Mouse (Mus musculus): ENCODE results near the gene Ccdc15. TPM values are rescaled to one million over a fixed set of nuclear protein-coding genes. Genes with fewer than 3 reads are reported as not detected.
A peak's percentile ranks its signal among the peaks of the same experiment; 100 is the strongest.

Gene Ccdc15
- total and polyA plus RNA-seq, 2 experiments from 2014 or later = 0.99 to 2.5 TPM

DNA sequence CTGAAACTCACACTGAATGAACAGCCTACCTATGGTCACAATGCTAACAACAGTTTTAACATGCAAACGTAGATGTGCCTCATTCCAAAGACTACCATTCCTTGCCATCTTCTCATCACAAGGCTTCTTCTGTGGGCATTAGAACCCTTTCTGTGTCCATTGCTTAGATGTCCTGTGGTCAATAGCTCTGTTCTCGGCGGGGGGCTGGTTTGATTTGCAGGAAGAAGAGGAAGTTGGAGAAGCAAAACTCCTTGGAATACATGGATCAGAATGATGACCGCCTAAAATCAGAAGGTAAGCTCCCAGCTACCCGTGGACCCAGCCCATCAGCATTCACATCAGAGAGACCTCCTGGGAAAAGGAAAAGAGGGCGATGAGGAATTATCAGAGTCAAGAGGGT lies 34.9 kb upstream of the Ccdc15 start:
- no peak overlapping the region for H3K27ac ChIP-seq (ENCODE audit: low read depth)
- H3K36me3 ChIP-seq (replicated peaks; ENCODE audit: control insufficient read depth, insufficient read depth, low read length) = no peaks in the 10 kb centered on the region
- ATAC-seq (ENCODE audit: insufficient read depth, low read depth) = no peak
- H3K4me2 ChIP-seq (ENCODE audit: low read depth, low read length) = no peak overlapping the region
- no peak overlapping the region for H3K4me3 ChIP-seq (ENCODE audit: low read depth, low read length)
- H3K4me1 ChIP-seq (ENCODE audit: control insufficient read depth, insufficient read depth) = no peaks in the 10 kb centered on the region
- peaks cover 25% of the 10 kb centered on the region for H3K27me3 ChIP-seq (ENCODE audit: control insufficient read depth, insufficient read depth, low read length)
- H3K9me3 ChIP-seq (replicated peaks; ENCODE audit: control insufficient read depth, low read length) = no peaks in the 10 kb centered on the region
- 86% methylated on average over 6 of the region's 6 CpGs for WGBS
- no peak overlapping the region for H3K9ac ChIP-seq (replicated peaks; ENCODE audit: low read depth, low read length)
- TF ChIP-seq EP300 (IDR thresholded peaks at IDR 0.05; ENCODE audit: low read depth) = no peak
- no peak for DNase-seq (ENCODE audit: low spot score)

DNA sequence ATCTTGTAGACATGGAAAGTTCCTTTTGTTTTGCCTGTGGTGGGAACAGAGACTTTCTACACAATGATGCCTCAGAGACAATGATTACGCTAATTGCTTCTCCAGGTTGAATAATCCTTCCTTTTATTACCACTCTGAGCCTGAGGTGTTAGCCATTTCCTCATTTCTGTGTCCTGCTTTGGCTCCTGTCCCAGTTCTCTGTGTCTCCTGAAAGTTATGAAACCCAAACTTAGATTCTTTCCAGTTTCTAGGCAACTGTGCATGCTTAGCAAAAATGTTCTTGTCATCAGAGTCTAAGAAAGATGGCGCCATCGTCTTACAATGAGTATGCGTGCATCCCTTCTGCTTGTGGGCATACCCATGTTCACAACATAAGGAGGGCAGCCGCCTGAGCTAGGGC lies 27.5 kb upstream of the Ccdc15 start:
- TF ChIP-seq EP300 (IDR thresholded peaks at IDR 0.05; ENCODE audit: low read depth) (no peak), CTCF (IDR thresholded peaks at IDR 0.05; ENCODE audit: low read depth) (no peak)
- Histone ChIP-seq H3K4me3 (ENCODE audit: low read depth, low read length) (no peak overlapping the region), H3K9ac (replicated peaks; ENCODE audit: low read depth, low read length) (no peak overlapping the region), H3K36me3 (replicated peaks; ENCODE audit: control insufficient read depth, insufficient read depth, low read length) (no peaks in the 10 kb centered on the region), H3K27ac (ENCODE audit: low read depth) (no peak overlapping the region), H3K9me3 (replicated peaks; ENCODE audit: control insufficient read depth, low read length) (no peaks in the 10 kb centered on the region), H3K27me3 (ENCODE audit: control insufficient read depth, insufficient read depth, low read length) (no peaks in the 10 kb centered on the region), H3K4me1 (ENCODE audit: control insufficient read depth, insufficient read depth) (no peaks in the 10 kb centered on the region), H3K4me2 (ENCODE audit: low read depth, low read length) (no peak overlapping the region)
- no peak for ATAC-seq (ENCODE audit: insufficient read depth, low read depth)
- no peak for DNase-seq (ENCODE audit: low spot score)
- WGBS = 85% methylated on average over 5 of the region's 5 CpGs

DNA sequence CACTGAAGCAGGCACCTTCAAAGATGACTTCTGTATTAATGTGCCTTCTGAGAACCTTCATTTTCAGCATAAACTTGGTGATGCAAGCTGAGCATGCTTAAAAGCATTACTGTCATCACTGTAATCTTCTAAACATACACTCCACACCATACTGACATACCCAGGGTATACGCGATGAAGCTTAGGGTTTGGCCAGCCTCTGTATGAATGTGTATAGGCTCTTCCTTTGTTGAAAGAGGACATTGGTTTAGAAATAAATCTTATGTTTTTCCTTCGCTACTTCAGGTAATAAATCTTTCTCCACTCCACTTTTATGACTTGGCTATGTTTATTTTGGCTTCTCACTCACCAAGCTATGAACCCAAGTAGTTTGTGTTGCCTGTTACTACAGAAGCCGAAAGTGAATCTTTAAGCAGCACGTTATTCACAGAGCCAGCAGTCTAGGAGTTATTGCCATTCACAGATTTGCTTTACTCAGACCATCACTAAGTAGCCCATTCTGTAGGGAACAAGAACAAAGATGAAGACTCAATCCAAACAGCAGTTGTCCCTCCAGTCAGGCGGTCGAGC lies 23.1 kb upstream of the Ccdc15 start:
- H3K4me2 ChIP-seq (ENCODE audit: low read depth, low read length) = no peak overlapping the region
- H3K4me3 ChIP-seq (ENCODE audit: low read depth, low read length) = no peak overlapping the region
- no peaks in the 10 kb centered on the region for H3K27me3 ChIP-seq (ENCODE audit: control insufficient read depth, insufficient read depth, low read length)
- no peak overlapping the region for H3K9ac ChIP-seq (replicated peaks; ENCODE audit: low read depth, low read length)
- H3K27ac ChIP-seq (ENCODE audit: low read depth) = no peak overlapping the region
- TF ChIP-seq CTCF (IDR thresholded peaks at IDR 0.05; ENCODE audit: low read depth) = no peak
- no peak for TF ChIP-seq EP300 (IDR thresholded peaks at IDR 0.05; ENCODE audit: low read depth)
- H3K4me1 ChIP-seq (ENCODE audit: control insufficient read depth, insufficient read depth) = no peaks in the 10 kb centered on the region
- DNase-seq (ENCODE audit: low spot score) (no peak), ATAC-seq (ENCODE audit: insufficient read depth, low read depth) (no peak)
- WGBS = 81% methylated on average over 7 of the region's 7 CpGs
- H3K9me3 ChIP-seq (replicated peaks; ENCODE audit: control insufficient read depth, low read length) = no peaks in the 10 kb centered on the region
- no peaks in the 10 kb centered on the region for H3K36me3 ChIP-seq (replicated peaks; ENCODE audit: control insufficient read depth, insufficient read depth, low read length)

GRCm38 (mm10) chr9:37368860-37369259 lies 20.6 kb upstream of the Ccdc15 start:
- H3K9me3 ChIP-seq (replicated peaks; ENCODE audit: control insufficient read depth, low read length) = no peaks in the 10 kb centered on the region
- H3K4me1 ChIP-seq (ENCODE audit: control insufficient read depth, insufficient read depth) = no peaks in the 10 kb centered on the region
- no peak for DNase-seq (ENCODE audit: low spot score)
- no peak overlapping the region for H3K9ac ChIP-seq (replicated peaks; ENCODE audit: low read depth, low read length)
- no peak overlapping the region for H3K4me2 ChIP-seq (ENCODE audit: low read depth, low read length)
- TF ChIP-seq CTCF (IDR thresholded peaks at IDR 0.05; ENCODE audit: low read depth) (no peak; the same call in 1 of the 2 replicates), EP300 (IDR thresholded peaks at IDR 0.05; ENCODE audit: low read depth) (no peak)
- H3K27me3 ChIP-seq (ENCODE audit: control insufficient read depth, insufficient read depth, low read length) = no peaks in the 10 kb centered on the region
- no peak overlapping the region for H3K4me3 ChIP-seq (ENCODE audit: low read depth, low read length)
- H3K36me3 ChIP-seq (replicated peaks; ENCODE audit: control insufficient read depth, insufficient read depth, low read length) = no peaks in the 10 kb centered on the region
- H3K27ac ChIP-seq (ENCODE audit: low read depth) = peak overlapping the region; percentile 49
- 53% methylated on average over 8 of the region's 8 CpGs for WGBS
- peak; percentile 20; the same call in 1 of the 2 replicates for ATAC-seq (ENCODE audit: insufficient read depth, low read depth)

DNA sequence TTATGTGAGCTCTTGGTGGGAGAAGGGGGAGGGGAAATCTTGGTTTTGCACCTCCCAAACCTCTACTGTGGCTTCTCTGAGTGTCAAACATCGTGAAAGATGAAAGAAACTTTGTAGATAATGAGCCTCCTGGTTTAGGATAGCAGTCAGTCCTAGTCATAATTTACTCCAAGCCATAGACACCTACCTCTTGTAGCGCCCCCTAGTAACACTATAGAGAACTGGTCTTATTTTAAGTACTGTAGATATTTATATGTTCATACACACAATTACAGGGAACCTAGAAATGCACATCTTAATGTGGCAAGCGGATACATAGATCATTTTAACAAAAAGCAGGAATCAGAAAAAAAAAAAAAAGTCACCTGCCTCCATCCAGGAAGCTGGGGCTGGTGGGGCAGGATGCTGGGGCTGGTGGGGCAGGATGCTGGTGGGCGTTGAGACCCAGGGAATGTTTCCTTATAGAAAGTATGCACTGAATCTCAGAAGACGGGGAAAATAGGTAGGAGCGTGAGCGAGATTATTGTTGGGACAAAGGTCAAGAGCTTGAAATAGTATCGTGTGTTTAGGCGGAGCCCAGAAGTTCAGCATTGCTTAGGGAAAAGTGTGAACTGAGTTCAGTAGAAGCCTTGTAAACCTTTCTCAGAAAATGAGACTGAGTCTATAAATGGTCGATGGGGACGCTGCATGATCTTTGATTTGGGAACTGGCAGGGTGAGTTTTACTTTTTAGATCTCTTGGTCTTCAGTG lies 20.0 kb upstream of the Ccdc15 start:
- DNase-seq (ENCODE audit: low spot score) (no peak), ATAC-seq (ENCODE audit: insufficient read depth, low read depth) (no peak)
- no peaks in the 10 kb centered on the region for H3K9me3 ChIP-seq (replicated peaks; ENCODE audit: control insufficient read depth, low read length)
- no peak for TF ChIP-seq CTCF (IDR thresholded peaks at IDR 0.05; ENCODE audit: low read depth)
- no peak for TF ChIP-seq EP300 (IDR thresholded peaks at IDR 0.05; ENCODE audit: low read depth)
- H3K36me3 ChIP-seq (replicated peaks; ENCODE audit: control insufficient read depth, insufficient read depth, low read length) = no peaks in the 10 kb centered on the region
- no peak overlapping the region for H3K9ac ChIP-seq (replicated peaks; ENCODE audit: low read depth, low read length)
- H3K4me2 ChIP-seq (ENCODE audit: low read depth, low read length) = no peak overlapping the region
- H3K27ac ChIP-seq (ENCODE audit: low read depth) = peak overlapping the region; percentile 49
- H3K4me3 ChIP-seq (ENCODE audit: low read depth, low read length) = no peak overlapping the region
- no peaks in the 10 kb centered on the region for H3K4me1 ChIP-seq (ENCODE audit: control insufficient read depth, insufficient read depth)
- 49% methylated on average over 11 of the region's 11 CpGs for WGBS
- no peaks in the 10 kb centered on the region for H3K27me3 ChIP-seq (ENCODE audit: control insufficient read depth, insufficient read depth, low read length)

Data from heart, postnatal 0 days (tissue).